ENCODE assay signal across 16 mouse cellular contexts in the genomic region with DNA sequence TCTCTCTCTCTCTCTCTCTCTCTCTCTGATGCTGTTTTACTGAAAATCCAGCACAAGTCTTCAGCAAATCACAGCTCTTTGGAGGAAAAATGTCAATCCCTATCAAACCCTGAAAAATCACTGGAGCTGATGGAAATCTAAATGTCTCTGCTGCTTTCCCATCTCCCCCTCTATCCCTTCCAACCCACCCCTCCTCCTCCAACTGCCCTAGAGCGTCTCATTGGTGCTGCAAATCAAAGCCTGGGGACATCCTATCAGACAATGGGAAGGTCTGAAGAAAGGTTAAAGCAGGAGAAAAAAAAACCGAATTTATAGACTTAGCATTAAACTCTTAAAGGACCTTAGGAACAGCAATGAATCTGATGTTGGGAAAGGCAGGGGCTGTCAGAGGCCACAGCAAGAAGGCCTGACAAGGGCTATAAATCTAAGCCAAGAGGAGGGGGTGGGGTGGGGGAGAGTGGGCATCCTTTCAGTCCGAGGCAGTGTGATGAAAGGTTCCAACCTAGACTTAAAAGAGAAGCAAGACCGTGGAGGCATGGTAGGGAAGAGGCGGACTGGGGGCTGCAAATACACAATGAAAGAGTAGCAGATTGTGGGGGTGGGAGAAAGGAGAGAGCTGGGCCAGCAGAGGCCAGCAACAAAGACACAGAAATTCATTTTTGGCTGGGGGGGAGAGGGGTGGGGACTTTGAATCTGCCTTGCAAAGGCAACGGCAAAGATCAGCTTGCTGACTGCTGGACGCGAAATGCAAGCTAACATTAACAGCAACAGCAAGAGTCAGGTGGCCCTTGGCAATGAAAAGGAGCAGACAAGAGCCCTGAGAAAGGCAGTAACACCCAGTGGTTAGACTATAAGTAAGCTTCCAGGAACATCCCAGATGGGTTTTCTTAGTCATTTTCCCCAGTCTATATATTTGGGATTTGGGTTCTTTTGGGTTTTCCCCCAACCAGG.
DNase-seq lines count a peak whose midpoint lies in the region; ATAC-seq and TF ChIP-seq lines count a peak whose summit lies in the region.
"Had no signal": no experiment of that assay in that cellular context is flagged by ENCODE, and none has a peak within 500 bp of the region (broad histone marks: within the 10 kb centered on the region; RNA-seq: fewer than 3 reads in every experiment).

No protein-coding gene starts in this region.

- DNase-seq in hindbrain, embryonic 10.5 days (ENCODE audit: low spot score): peak; percentile 18
- no peak for DNase-seq in hindbrain, embryonic 14.5 days (ENCODE audit: low spot score)
- peak; percentile 55 for DNase-seq in brain, embryonic 14.5 days (ENCODE audit: low read depth)
- DNase-seq in limb, embryonic 10.5 days (ENCODE audit: low spot score): peak; percentile 41
- DNase-seq in neural tube, embryonic 10.5 days (ENCODE audit: extremely low spot score, low spot score): peak; percentile 58
- no peak for DNase-seq in gastrocnemius, postnatal 10 days
- no peak for DNase-seq in gastrocnemius, postnatal 14 days
- no peak for DNase-seq in spleen, postnatal 36 days (ENCODE audit: low spot score in 2 of 2)
- DNase-seq: cerebellum, adult 11 months; kidney, postnatal 10 days; lung, postnatal 4 days; right cerebral cortex, postnatal 25 days; thymus, postnatal 36 days had no signal

- peaks cover 15% of the 10 kb centered on the region for H3K4me1 ChIP-seq in hindbrain, embryonic 10.5 days (replicated peaks)
- peaks cover 12% of the 10 kb centered on the region for H3K4me1 ChIP-seq in hindbrain, embryonic 14.5 days (replicated peaks; ENCODE audit: control insufficient read depth, insufficient read depth, low read length)
- H3K4me1 ChIP-seq in limb, embryonic 10.5 days: peaks cover 23% of the 10 kb centered on the region
- H3K4me1 ChIP-seq: liver, embryonic 12.5 days had no signal

- no peak for TF ChIP-seq CTCF in brain, embryonic 14.5 days (IDR thresholded peaks at IDR 0.05; ENCODE audit: borderline replicate concordance, extremely low read depth, insufficient read depth, insufficient read length)

- intact Hi-C loops in gastrocnemius, postnatal 14 days (cut with DNase I; ENCODE audit: low total_unique reads): no loop called here

- no peak for TF ChIP-seq POLR2A in brain, embryonic 14.5 days (IDR thresholded peaks at IDR 0.05; ENCODE audit: borderline replicate concordance, extremely low read depth, insufficient read depth, insufficient read length, poor library complexity, severe bottlenecking)

- ATAC-seq in hindbrain, embryonic 14.5 days (ENCODE audit: low FRiP score): no peak
- ATAC-seq: liver, embryonic 12.5 days had no signal

- no peak overlapping the region for H3K4me3 ChIP-seq in hindbrain, embryonic 10.5 days
- no peak overlapping the region for H3K4me3 ChIP-seq in hindbrain, embryonic 14.5 days (replicated peaks; ENCODE audit: low read length)
- H3K4me3 ChIP-seq in limb, embryonic 10.5 days: no peak overlapping the region
- H3K4me3 ChIP-seq: forebrain, embryonic 10.5 days; liver, embryonic 12.5 days had no signal

- peak overlapping the region; percentile 60 for H3K27ac ChIP-seq in hindbrain, embryonic 10.5 days
- H3K27ac ChIP-seq in hindbrain, embryonic 14.5 days: no peak overlapping the region
- H3K27ac ChIP-seq in limb, embryonic 10.5 days: peak overlapping the region; percentile 68
- H3K27ac ChIP-seq: forebrain, embryonic 10.5 days; liver, embryonic 12.5 days had no signal

- H3K27me3 ChIP-seq in hindbrain, embryonic 10.5 days (ENCODE audit: insufficient read depth, poor library complexity, severe bottlenecking): no peaks in the 10 kb centered on the region
- H3K27me3 ChIP-seq in hindbrain, embryonic 14.5 days (ENCODE audit: control insufficient read depth, insufficient read depth, low read length): no peaks in the 10 kb centered on the region
- H3K27me3 ChIP-seq in limb, embryonic 10.5 days (ENCODE audit: low read depth, poor library complexity, severe bottlenecking): no peaks in the 10 kb centered on the region
- H3K27me3 ChIP-seq: liver, embryonic 12.5 days had no signal

- no peak overlapping the region for H3K9ac ChIP-seq in hindbrain, embryonic 14.5 days
- H3K9ac ChIP-seq: liver, embryonic 12.5 days had no signal

- H3K36me3 ChIP-seq in hindbrain, embryonic 10.5 days: no peaks in the 10 kb centered on the region
- H3K36me3 ChIP-seq in hindbrain, embryonic 14.5 days (replicated peaks; ENCODE audit: control insufficient read depth, insufficient read depth): no peaks in the 10 kb centered on the region
- no peaks in the 10 kb centered on the region for H3K36me3 ChIP-seq in limb, embryonic 10.5 days
- H3K36me3 ChIP-seq: forebrain, embryonic 10.5 days; liver, embryonic 12.5 days had no signal

- WGBS in hindbrain, embryonic 10.5 days: 40% methylated on average over 8 of the region's 8 CpGs
- WGBS in hindbrain, embryonic 14.5 days: 19% methylated on average over 8 of the region's 8 CpGs
- WGBS in limb, embryonic 10.5 days: 19% methylated on average over 8 of the region's 8 CpGs

- no peak overlapping the region for H3K4me2 ChIP-seq in hindbrain, embryonic 14.5 days (replicated peaks)
- H3K4me2 ChIP-seq: heart, embryonic 11.5 days; liver, embryonic 12.5 days had no signal

- H3K9me3 ChIP-seq in hindbrain, embryonic 10.5 days: no peaks in the 10 kb centered on the region
- H3K9me3 ChIP-seq in hindbrain, embryonic 14.5 days (ENCODE audit: control insufficient read depth, low read length): no peaks in the 10 kb centered on the region
- no peaks in the 10 kb centered on the region for H3K9me3 ChIP-seq in limb, embryonic 10.5 days (replicated peaks)
- H3K9me3 ChIP-seq: forebrain, embryonic 10.5 days; liver, embryonic 12.5 days had no signal

Comparison
In these comparisons a context has a peak if more than half of its experiments do, and no peak if none do; other contexts are left out.
1. DNase-seq: peak in hindbrain, embryonic 10.5 days (single experiment), brain, embryonic 14.5 days (single experiment), limb, embryonic 10.5 days (single experiment) and neural tube, embryonic 10.5 days (single experiment); none in hindbrain, embryonic 14.5 days (single experiment), gastrocnemius, postnatal 10 days (single experiment), gastrocnemius, postnatal 14 days (single experiment) and spleen, postnatal 36 days (0 of 2).